Mouse (Mus musculus): Measurements from ENCODE around the gene Car8. TPM values are rescaled to one million over a fixed set of nuclear protein-coding genes. Genes with fewer than 3 reads are reported as not detected.

Car8 gene
- total RNA-seq, 2 experiments from 2014 or later = 11.0 to 13.4 TPM

Small RNA genes lying within 50 kb of the gene (microRNA-seq; reads per million reads assigned to microRNA genes)
- 0 reads per million in 2 experiments for gene Gm25355

Measured in left cerebral cortex, postnatal 14 days (tissue).